Mouse (Mus musculus) megakaryocyte, embryonic 14.5 days (primary cell): ENCODE measurements around the gene Ubr2. TPM values are rescaled to one million over a fixed set of nuclear protein-coding genes. Genes with fewer than 3 reads are reported as not detected.

ENCODE experiments used
- H3K27me3 ChIP-seq: replicated peaks from 2 replicates; pipeline ENCODE3; 2012; ENCODE audit warnings: inconsistent platforms
- H3K36me3 ChIP-seq: replicated peaks from 2 replicates; pipeline ENCODE3; 2012; ENCODE audit warnings: low read length, inconsistent platforms, mixed read lengths
- H3K4me1 ChIP-seq: 2 replicates; pipeline ENCODE4 v1.6.1; 2012; ENCODE audit warnings: inconsistent platforms
- H3K4me3 ChIP-seq: replicated peaks from 2 replicates; pipeline ENCODE3; 2012; ENCODE audit warnings: moderate library complexity, mild to moderate bottlenecking, inconsistent platforms
- H3K9me3 ChIP-seq: 2 replicates; pipeline ENCODE4 v1.6.1; 2012; ENCODE audit warnings: inconsistent platforms
- FLI1 ChIP-seq: IDR thresholded peaks from 2 replicates; pipeline ENCODE4 v1.6.1; 2012; ENCODE audit warnings: low read length, inconsistent platforms, mixed read lengths
- GATA1 ChIP-seq: IDR thresholded peaks from 3 replicates; pipeline ENCODE4 v1.6.1; 2012; ENCODE audit warnings: mixed read lengths, low read length, inconsistent platforms, borderline replicate concordance
- polyA plus RNA-seq: library from polyadenylated mRNA; stranded (reverse); fragments of >175 nt; gene quantifications from 2 replicates; pipeline ENCODE4 v1.2.3, GENCODE M21; 2012; ENCODE audit warnings: low replicate concordance; ENCODE audit not compliant: insufficient read depth

The Ubr2 gene
- 3.5 and 4.8 TPM in 2 replicates for polyA plus RNA-seq

- peaks cover 17% of the 10 kb centered on the region for H3K36me3 ChIP-seq
- H3K4me3 ChIP-seq, result peak within 1 kb of the TSS; percentile 99
- H3K27me3 ChIP-seq, result peaks cover 3% of the 10 kb centered on the region
- TF ChIP-seq GATA1, result no peak
- no peak for TF ChIP-seq FLI1
- H3K4me1 ChIP-seq, result peaks cover 36% of the 10 kb centered on the region
- no peaks in the 10 kb centered on the region for H3K9me3 ChIP-seq
These were observed at the start of gene Ubr2 for GRCm38 (mm10) chr17:47009898-47010721. Ubr2 (minus strand) TSS chr17:47010556.

- TF ChIP-seq GATA1 (no peak), FLI1 (no peak)
- H3K9me3 ChIP-seq, result peaks cover 11% of the 10 kb centered on the region
- no peaks in the 10 kb centered on the region for H3K36me3 ChIP-seq
- H3K27me3 ChIP-seq, result peaks cover 8% of the 10 kb centered on the region
- no peak overlapping the region for H3K4me3 ChIP-seq
- no peaks in the 10 kb centered on the region for H3K4me1 ChIP-seq
These were observed 49.5 kb upstream of the Ubr2 start for GRCm38 (mm10) chr17:47059836-47060360.

GRCm38 (mm10) chr17:47057966-47058365 lies 47.6 kb upstream of the Ubr2 start:
- TF ChIP-seq GATA1 (no peak), FLI1 (no peak)
- Histone ChIP-seq H3K4me1 (no peaks in the 10 kb centered on the region), H3K36me3 (no peaks in the 10 kb centered on the region), H3K4me3 (no peak overlapping the region), H3K9me3 (peaks cover 14% of the 10 kb centered on the region), H3K27me3 (peaks cover 4% of the 10 kb centered on the region)

- peaks cover 4% of the 10 kb centered on the region for H3K27me3 ChIP-seq
- no peak for TF ChIP-seq FLI1
- TF ChIP-seq GATA1, result no peak
- no peaks in the 10 kb centered on the region for H3K36me3 ChIP-seq
- no peak overlapping the region for H3K4me3 ChIP-seq
- H3K9me3 ChIP-seq, result peaks cover 14% of the 10 kb centered on the region
- no peaks in the 10 kb centered on the region for H3K4me1 ChIP-seq
These were observed 46.1 kb upstream of the Ubr2 start for GRCm38 (mm10) chr17:47056476-47056875.

GRCm38 (mm10) chr17:47055121-47055520 lies 44.8 kb upstream of the Ubr2 start:
- H3K4me1 ChIP-seq, result peaks cover 11% of the 10 kb centered on the region
- no peak overlapping the region for H3K4me3 ChIP-seq
- H3K36me3 ChIP-seq, result no peaks in the 10 kb centered on the region
- H3K9me3 ChIP-seq, result peaks cover 14% of the 10 kb centered on the region
- TF ChIP-seq FLI1, result no peak
- no peak for TF ChIP-seq GATA1
- peaks cover 4% of the 10 kb centered on the region for H3K27me3 ChIP-seq

GRCm38 (mm10) chr17:47054613-47055012 lies 44.3 kb upstream of the Ubr2 start:
- Histone ChIP-seq H3K4me3 (peak overlapping the region; percentile 4), H3K36me3 (no peaks in the 10 kb centered on the region), H3K27me3 (peaks cover 4% of the 10 kb centered on the region), H3K4me1 (peaks cover 16% of the 10 kb centered on the region), H3K9me3 (peaks cover 14% of the 10 kb centered on the region)
- TF ChIP-seq GATA1, result no peak

- Histone ChIP-seq H3K9me3 (0 out of 2 replicates have a peak, but pooled peaks cover 3% of the 10 kb centered on the region), H3K36me3 (no peaks in the 10 kb centered on the region), H3K27me3 (peaks cover 8% of the 10 kb centered on the region), H3K4me1 (peaks cover 16% of the 10 kb centered on the region), H3K4me3 (no peak overlapping the region)
- TF ChIP-seq GATA1 (no peak), FLI1 (no peak)
These were observed 40.3 kb upstream of the Ubr2 start for GRCm38 (mm10) chr17:47050678-47051077.

- Histone ChIP-seq H3K27me3 (peaks cover 16% of the 10 kb centered on the region), H3K9me3 (peaks cover 11% of the 10 kb centered on the region), H3K4me1 (peaks cover 9% of the 10 kb centered on the region), H3K36me3 (no peaks in the 10 kb centered on the region), H3K4me3 (no peak overlapping the region)
- TF ChIP-seq GATA1, result no peak
- TF ChIP-seq FLI1, result no peak
These were observed 32.5 kb upstream of the Ubr2 start for GRCm38 (mm10) chr17:47042866-47043265.

GRCm38 (mm10) chr17:47038844-47039803 lies 28.8 kb upstream of the Ubr2 start:
- Histone ChIP-seq H3K4me1 (peaks cover 9% of the 10 kb centered on the region), H3K9me3 (peaks cover 11% of the 10 kb centered on the region), H3K27me3 (peaks cover 22% of the 10 kb centered on the region), H3K36me3 (no peaks in the 10 kb centered on the region), H3K4me3 (peak overlapping the region; percentile 70)
- TF ChIP-seq FLI1 (no peak), GATA1 (no peak)

GRCm38 (mm10) chr17:47034536-47034935 lies 24.2 kb upstream of the Ubr2 start:
- Histone ChIP-seq H3K36me3 (no peaks in the 10 kb centered on the region), H3K4me1 (peaks cover 9% of the 10 kb centered on the region), H3K9me3 (peaks cover 7% of the 10 kb centered on the region), H3K27me3 (peaks cover 21% of the 10 kb centered on the region), H3K4me3 (no peak overlapping the region)
- TF ChIP-seq GATA1 (no peak), FLI1 (no peak)
